Mouse (Mus musculus) cerebellum, adult 9-11 months (tissue): ENCODE data around the gene Hist1h1b.
"Not testable (repeated sequence)": the region's sequence is repeated elsewhere in the genome, so short reads cannot be mapped to it uniquely, and the experiment has no call there.

Experiments
- DNase-seq: peaks from one replicate; pipeline ENCODE4 v3.0.0; 2022

Hist1h1b gene

DNA sequence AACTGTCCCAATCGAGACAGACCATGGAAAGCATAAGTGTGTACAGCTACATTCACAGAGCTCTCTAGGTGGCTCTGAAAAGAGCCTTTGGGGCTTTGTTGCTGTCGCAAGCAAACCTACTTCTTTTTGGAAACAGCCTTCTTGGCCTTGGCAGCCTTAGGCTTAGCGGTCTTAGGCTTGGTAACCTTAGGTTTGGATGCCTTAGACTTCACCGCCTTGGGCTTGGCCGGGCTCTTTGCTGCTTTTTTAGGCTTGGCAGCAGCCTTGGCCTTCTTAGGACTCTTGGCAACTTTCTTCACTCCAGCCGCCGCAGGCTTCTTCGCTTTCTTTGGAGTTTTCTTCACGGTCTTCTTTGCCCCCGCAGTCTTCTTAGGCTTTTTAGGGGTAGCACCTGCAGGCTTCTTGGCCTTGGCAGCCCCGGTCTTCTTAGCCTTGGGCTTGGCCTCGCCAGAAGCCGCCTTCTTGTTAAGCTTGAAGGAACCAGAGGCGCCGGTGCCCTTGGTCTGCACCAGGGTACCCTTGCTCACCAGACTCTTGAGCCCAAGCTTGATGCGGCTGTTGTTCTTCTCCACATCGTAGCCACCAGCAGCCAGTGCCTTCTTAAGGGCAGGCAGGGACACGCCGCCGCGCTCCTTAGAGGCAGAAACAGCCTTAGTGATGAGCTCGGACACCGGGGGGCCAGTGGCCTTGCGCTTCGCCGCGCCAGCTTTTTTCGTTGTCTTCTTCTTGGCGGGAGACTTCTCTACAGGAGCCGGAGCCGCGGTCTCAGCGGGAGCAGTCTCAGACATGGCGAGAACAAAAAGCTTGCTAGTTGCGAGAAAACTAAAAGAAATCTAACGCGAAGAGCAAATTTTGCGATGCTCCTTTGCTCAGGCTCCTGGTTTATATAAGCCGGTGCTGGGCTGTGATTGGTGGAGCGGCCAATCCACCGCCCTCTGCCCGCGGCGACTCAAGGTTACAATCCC is at the start of gene Hist1h1b:
Gene Hist1h1b (minus strand): TSS at position 859 of the 965 bp plus-strand sequence.
- DNase-seq = peak; percentile 79

DNA sequence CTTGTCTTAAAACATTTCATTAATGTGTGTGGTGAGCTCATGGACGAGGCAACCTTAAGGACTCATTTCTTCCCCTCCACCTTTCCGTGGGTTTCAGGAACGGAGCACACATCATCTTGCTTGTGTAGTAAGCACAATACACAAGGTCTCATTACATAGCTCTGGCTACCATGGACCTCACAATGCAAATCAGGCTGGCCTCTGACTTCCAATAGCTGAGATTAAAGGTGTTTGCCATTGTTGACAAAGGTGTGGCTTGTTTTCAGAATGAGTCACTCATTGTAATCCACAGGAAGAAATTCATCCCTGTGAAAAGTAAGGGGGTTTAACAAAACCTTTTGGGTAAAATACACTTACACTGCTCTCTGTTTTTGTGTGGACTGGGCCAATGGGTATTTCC is 48.1 kb upstream of the Hist1h1b start:
- DNase-seq = no peak

DNA sequence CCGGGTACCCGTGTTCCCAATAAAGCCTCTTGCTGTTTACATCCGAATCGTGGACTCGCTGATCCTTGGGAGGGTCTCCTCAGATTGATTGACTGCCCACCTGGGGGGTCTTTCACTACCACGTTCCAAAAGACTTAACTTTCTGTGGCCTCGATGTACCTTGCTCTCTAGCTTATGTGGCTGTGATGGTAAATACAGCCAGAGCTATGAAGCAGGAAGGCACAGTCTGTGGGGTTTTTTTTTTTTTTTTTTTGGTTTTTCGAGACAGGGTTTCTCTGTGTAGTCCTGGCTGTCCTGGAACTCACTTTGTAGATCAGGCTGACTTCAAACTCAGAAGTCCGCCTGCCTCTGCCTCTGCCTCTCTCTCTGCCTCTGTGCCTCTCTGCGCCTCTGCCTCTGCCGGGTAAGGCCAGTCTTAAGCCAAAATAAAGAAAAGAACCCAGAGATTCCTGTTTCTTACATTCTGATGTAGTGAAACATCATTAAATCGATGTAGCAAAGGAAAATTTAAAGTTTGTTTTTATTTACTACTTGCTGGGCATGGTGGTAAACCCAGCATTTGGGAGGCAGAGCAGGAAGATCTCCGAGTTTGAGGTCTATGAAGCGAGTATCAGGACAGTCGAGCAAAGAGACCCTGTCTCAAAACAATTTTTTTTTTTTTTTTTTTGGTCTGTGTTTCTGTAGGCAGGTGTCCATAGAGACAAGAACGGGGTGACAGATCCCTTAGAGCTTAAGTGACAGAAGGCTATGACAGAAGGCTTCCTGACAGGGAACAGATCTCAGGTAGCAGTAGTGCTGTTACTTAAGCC is 39.9 kb upstream of the Hist1h1b start:
- not testable (repeated sequence) for DNase-seq

DNA sequence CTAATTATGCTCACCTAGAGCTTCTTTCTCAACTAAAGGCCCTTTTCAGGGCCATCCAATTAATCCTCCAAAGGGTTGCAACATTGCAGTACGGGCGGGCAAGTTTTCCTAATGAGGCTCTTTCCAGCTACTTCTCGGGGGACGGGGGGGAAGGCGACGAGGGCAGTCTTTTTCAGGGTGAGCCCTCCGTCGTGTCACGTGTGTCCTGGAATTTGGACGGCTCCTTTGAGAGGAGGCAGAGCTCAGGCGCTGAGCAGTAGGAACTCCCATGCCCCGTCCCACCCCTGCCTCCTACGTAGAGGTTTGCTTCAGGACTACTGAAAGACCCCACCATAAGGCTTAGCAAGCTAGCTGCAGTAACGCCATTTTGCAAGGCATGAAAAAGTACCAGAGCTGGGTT is 31.7 kb upstream of the Hist1h1b start:
- DNase-seq = not testable (repeated sequence)

GRCm38 (mm10) chr13:21811539-21811938 is 31.1 kb upstream of the Hist1h1b start, which contains the start of gene Hist1h4m:
TSS of gene Hist1h4m (plus strand) at chr13:21811746.
- DNase-seq = peak; percentile 26

DNA sequence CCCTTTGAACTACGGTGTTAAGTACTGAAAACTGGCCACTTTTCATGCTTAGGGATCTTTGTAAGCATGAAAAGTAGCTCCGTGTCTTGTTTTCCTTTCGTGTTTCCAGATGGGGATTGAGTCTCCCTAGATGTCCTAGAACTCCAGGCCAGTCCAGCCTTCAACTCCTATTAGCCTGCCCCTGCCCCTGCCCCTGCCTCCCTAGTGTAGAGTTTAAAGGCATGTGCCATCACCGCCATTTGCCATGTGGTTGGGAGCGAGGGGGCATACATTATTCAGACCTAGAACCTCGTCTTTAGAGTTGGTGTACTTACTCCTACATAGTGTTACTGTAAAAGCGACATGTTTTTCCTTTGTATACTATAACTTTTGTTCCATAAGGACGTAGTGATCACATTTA is 30.6 kb upstream of the Hist1h1b start:
- DNase-seq = not testable (repeated sequence)

DNA sequence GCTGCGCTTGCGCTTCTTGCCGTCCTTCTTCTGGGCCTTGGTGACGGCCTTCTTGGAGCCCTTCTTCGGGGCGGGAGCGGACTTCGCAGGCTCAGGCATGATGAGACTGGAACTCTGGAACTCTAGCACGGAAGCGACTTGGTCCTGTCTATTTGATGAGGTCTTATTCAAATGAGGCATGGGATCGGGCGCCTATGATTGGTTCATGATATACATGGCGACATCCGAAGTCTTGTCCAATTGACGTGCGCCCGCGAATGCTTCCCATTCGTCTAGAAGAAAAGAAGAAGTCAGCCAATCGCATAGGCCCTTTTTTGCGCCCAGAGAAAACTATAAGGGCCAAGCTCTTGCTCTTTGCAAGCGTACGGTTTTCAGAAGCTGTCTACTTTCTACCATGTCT is 29.6 kb upstream of the Hist1h1b start, which contains the start of the genes Hist1h2bq and Hist1h2ao:
Gene Hist1h2bq (minus strand): TSS at position 125 of the 400 bp plus-strand sequence.
Gene Hist1h2ao (plus strand): TSS at position 393 of the 400 bp plus-strand sequence.
- not testable (repeated sequence) for DNase-seq

- not testable (repeated sequence) for DNase-seq
These were observed 22.6 kb upstream of the Hist1h1b start for GRCm38 (mm10) chr13:21803058-21803457.

DNA sequence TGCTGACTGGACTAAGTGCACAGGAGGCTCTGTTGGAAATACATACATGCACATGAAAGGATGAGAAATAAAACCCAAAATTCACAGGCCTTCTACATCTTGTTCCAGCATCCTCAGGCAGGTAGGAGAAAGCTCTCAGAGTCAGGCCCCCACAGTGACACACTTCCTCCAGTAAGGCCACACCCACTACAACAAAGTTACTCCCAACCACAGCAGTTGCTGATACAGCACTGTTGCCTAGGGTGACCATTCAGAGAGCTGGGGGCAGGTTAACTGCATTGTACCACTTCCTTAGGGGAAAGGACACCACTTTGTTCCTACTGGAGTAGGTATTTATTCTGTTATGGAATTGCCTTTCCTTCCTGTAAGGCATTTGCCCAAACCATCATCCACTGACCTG is 16.7 kb upstream of the Hist1h1b start:
- not testable (repeated sequence) for DNase-seq

GRCm38 (mm10) chr13:21795584-21795983 is 15.2 kb upstream of the Hist1h1b start:
- DNase-seq = no peak

- DNase-seq = no peak
These were observed 10.3 kb upstream of the Hist1h1b start for GRCm38 (mm10) chr13:21790601-21791283.

DNA sequence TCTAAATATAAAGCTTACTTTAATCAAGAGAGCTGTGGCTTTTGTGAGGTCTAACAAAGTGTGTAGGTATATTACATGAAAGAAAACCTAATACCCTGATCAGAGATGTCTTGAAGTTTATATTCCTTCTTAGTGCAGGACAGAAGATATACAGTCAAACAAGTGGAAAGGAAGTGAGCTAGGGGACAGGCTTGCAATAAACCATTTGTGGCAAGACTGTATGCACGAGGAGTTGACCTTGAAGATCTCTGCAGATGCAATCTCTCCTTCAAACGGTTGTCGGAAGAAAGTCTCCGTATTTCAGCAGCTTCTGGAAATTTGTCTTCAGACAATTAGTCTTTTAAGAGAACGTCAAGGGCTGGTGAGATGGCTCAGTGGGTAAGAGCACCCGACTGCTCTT is 9.5 kb upstream of the Hist1h1b start:
- DNase-seq = no peak

DNA sequence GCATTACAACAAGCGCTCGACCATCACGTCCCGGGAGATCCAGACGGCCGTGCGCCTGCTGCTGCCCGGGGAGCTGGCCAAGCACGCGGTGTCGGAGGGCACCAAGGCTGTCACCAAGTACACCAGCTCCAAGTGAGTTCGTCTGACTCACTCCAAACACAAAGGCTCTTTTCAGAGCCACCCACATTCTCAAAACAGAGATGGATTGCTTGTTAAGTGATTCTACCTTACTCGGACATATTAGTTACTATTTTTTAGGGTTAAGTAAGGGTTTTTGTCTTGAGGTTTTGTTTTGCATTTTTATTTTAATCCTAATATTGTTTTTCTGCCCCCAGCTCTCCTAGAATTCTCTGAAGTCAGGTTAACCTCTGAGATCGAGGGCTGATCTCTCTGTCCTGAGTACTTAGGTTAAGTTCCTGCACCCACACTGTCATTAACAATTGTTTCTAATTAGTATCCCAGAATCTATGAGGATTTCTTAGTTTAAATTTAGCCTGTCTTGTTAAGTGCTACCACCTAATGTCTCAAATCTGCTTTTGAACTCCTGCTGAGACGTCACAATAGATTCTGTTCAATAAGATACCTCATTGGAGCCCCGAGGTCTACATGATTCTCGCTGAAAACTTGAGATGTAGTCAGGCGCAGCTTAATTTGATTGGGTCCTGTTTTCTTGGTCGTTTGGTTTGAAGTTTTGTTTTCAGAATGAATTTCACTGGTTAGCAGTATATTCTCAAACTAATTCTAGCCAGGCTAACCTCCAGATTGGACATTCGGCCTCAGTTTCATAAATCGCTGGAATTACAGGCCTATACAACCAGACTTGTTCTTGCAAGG is 7.6 kb upstream of the Hist1h1b start:
- no peak for DNase-seq

DNA sequence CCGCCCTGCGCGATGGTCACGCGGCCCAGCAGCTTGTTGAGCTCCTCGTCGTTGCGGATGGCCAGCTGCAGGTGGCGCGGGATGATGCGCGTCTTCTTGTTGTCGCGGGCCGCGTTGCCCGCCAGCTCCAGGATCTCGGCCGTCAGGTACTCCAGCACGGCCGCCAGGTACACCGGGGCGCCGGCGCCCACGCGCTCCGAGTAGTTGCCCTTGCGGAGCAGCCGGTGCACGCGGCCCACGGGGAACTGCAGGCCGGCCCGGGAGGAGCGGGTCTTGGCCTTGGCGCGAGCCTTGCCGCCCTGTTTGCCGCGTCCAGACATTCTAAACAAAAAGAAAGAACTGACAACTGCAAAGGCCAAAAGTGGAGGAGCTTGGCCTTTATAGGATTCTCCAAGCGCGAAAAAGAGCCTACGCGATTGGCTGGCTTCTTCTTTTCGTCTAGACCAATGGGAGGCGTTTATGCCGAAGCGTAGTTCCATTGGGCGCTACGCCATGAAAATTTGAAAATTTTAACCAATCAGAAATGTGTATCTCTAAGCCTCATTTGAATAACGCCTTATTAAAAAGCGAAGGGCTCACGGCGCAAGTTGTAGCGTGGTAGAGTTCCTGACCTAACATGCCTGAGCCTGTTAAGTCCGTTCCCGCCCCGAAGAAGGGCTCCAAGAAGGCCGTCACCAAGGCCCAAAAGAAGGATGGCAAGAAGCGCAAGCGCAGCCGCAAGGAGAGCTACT is 6.6 kb upstream of the Hist1h1b start, which contains the start of the genes Hist1h2an and Hist1h2bp:
Gene Hist1h2an (minus strand): TSS at position 320 of the 731 bp plus-strand sequence.
Gene Hist1h2bp (plus strand): TSS at position 563 of the 731 bp plus-strand sequence.
- DNase-seq = peak; percentile 95

DNA sequence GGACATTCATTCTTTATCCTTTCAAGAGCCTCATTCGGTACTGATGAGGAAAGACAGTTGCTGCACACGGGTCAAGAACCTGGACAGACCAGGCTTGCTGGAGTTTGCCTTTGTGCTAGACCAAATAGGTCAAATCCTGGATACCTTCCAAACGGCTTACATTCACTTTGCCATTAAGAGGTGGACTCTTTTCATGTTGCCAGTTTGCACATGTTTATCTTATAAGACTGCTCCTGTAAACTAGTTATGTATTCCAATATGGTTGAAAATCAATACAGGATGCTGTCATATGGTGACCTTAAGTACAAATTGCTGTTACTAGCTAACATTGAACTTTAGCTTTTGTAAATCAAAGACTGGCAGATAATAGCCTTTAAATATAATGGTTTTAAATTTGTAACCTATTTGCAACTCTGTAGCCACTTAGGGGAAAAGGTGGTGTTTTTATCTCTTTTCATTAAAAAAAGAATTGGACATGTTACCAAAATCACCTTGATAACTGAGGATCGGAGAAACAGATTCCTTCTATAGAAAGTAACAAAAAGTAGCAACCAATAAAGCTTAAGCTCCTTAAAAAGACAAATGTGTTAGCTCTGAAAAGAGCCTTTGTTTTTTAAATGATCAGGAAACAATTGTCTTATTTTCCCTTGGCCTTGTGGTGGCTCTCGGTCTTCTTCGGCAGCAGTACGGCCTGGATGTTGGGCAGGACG is 5.9 kb upstream of the Hist1h1b start:
- no peak for DNase-seq

DNA sequence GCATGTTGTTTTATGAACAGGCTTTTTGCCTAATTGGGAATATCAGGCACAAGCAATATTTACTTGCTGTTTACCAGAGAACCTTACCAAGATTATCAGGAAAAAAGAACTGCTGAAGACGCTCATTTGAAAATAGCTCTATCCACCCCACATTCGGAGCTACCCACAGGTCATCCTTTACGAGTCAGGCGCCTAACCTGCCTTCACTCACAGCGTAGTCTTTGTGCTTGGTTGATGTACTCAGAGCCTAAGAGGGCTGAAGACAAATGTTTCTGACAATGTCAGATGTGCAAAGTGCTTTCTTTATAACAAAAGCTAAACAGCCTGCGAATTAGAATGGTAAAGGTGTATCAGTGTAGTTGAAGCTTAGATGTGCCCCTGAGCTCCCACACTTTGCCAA is 3.9 kb upstream of the Hist1h1b start:
- no peak for DNase-seq

GRCm38 (mm10) chr13:21783734-21784161 is 3.3 kb upstream of the Hist1h1b start:
- DNase-seq = peak; percentile 34

- peak; percentile 75 for DNase-seq
These were observed 2.8 kb upstream of the Hist1h1b start, which contains the start of gene Hist1h3i for GRCm38 (mm10) chr13:21783255-21783617. TSS of gene Hist1h3i (minus strand) at chr13:21783370.

DNA sequence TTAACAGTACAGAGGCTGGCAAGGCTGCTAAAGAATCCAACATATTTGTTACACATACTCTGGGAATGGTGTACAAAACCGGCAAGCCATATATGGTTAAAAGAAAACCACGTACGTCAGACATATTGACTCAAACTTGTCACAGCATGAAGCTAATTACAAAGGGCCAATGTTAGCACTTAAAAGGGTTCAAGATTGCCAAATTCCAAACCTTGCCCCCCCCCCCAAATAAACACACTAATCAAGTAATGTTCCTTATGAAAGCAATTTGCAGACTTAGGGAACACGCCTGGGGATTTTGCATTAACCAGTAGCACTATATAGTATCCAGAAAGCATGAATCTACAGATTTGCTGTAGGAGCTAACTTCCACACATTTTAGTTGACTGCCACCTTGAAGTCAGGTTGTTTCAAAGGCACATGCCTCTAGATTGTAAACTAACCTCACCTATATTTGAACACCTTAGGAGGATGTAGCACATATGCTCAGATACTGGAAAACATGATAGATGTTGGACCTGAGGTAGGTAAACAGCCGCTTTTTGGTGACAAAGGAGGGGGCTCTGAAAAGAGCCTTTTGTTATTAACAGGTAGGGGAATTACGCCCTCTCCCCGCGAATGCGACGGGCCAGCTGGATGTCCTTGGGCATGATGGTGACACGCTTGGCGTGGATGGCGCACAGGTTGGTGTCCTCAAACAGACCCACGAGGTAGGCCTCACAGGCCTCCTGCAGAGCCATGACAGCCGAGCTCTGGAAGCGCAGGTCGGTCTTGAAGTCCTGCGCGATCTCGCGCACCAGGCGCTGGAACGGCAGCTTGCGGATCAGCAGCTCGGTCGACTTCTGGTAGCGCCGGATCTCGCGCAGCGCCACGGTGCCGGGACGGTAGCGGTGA is 2.2 kb upstream of the Hist1h1b start:
- DNase-seq = peak; percentile 57
